Mouse (Mus musculus) liver, embryonic 11.5 days (tissue): Measurements from ENCODE around the gene Use1. TPM values are rescaled to one million over a fixed set of nuclear protein-coding genes. Genes with fewer than 3 reads are reported as not detected.
A peak's percentile ranks its signal among the peaks of the same experiment; 100 is the strongest.

ENCODE experiments used
- ATAC-seq: fragments of 200-750 bp; cut with Nextera tagmentation; replicated peaks from 2 replicates; pipeline ENCODE4 v1.8.0; 2017; ENCODE audit warnings: moderate number of reproducible peaks, mild to moderate bottlenecking, moderate TSS enrichment, moderate library complexity; ENCODE audit not compliant: low FRiP score
- DNase-seq: peaks from one replicate; pipeline ENCODE4 v3.0.0-alpha.2; 2017; ENCODE audit warnings: low spot score
- H3K27ac ChIP-seq: fragments of 300-500 bp; sonication (generic); 2 replicates; pipeline ENCODE4 v1.5.1; 2014; ENCODE audit warnings: mild to moderate bottlenecking, low read depth, low read length, control low read depth
- H3K27me3 ChIP-seq: fragments of 300-500 bp; sonication (generic); replicated peaks from 2 replicates; pipeline ENCODE4 v1.6.1; 2014; ENCODE audit warnings: low read length, mixed read lengths; ENCODE audit not compliant: control insufficient read depth, insufficient read depth
- H3K36me3 ChIP-seq: fragments of 300-500 bp; sonication (generic); 2 replicates; pipeline ENCODE4 v1.6.1; 2014; ENCODE audit warnings: mild to moderate bottlenecking, low read length, moderate library complexity, mixed read lengths; ENCODE audit not compliant: control insufficient read depth, insufficient read depth
- H3K4me1 ChIP-seq: fragments of 300-500 bp; sonication (generic); replicated peaks from 2 replicates; pipeline ENCODE4 v1.6.1; 2014; ENCODE audit warnings: low read length, mixed read lengths; ENCODE audit not compliant: control insufficient read depth, insufficient read depth
- H3K4me2 ChIP-seq: fragments of 300-500 bp; sonication (generic); 2 replicates; pipeline ENCODE4 v1.6.1; 2014; ENCODE audit warnings: mild to moderate bottlenecking, control low read depth, moderate library complexity
- H3K4me3 ChIP-seq: fragments of 300-500 bp; sonication (generic); 2 replicates; pipeline ENCODE4 v1.5.1; 2014; ENCODE audit warnings: low read depth, low read length, control low read depth
- H3K9ac ChIP-seq: fragments of 300-500 bp; sonication (generic); 2 replicates; pipeline ENCODE4 v1.6.1; 2014; ENCODE audit warnings: low read depth, low read length, control low read depth
- H3K9me3 ChIP-seq: fragments of 300-500 bp; sonication (generic); 2 replicates; pipeline ENCODE4 v1.6.1; 2016; ENCODE audit warnings: low read length, inconsistent platforms, mixed read lengths; ENCODE audit not compliant: control insufficient read depth
- WGBS: fragments of 180-500 bp; shearing (Covaris S2); extraction: QIAGEN DNeasy Blood & Tissue Kit; methylation state at CpG from one replicate; pipeline ENCODE4 v1.1.7; 2014; 5-methylcytosine and 5-hydroxymethylcytosine counted together
- polyA plus RNA-seq: library from polyadenylated mRNA; unstranded; fragments of >200 nt; fragmentation: Nextera tagmentation; extraction: Ambion mirVana; gene quantifications from 2 replicates; pipeline ENCODE4 v1.2.1, GENCODE M21; 2014

Gene Use1
- polyA plus RNA-seq, 1 experiment from 2014 or later = 97.8 TPM

DNA sequence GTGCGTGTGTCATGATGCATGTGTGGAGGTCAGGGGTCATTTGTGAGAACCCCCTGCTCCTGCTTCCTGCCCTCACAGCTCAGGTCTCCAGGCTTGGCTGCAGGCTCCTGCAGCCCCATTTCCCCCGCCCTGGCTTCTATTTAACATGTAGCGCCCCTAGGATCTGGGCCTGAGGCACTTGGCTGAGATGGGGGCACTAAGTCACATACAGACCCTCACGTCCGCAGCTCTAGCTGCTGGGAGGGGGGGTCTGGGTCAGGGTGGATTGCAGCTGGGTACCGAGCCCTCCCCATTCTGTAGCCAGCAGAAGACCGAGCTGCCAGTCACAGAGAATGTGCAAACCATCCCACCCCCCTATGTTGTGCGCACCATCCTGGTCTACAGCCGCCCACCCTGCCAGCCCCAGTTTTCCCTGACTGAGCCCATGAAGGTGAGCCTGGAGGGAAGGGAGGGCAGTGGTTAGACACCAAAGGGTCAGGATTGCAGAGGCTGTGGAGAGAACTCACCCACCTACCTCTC, 35.9 kb downstream of the Use1 start:
- WGBS = 90% methylated on average over 9 of the region's 9 CpGs
- Histone ChIP-seq H3K27me3 (no peaks in the 10 kb centered on the region), H3K27ac (no peak overlapping the region), H3K4me1 (peaks cover 12% of the 10 kb centered on the region), H3K4me2 (no peak overlapping the region), H3K9me3 (no peaks in the 10 kb centered on the region), H3K9ac (no peak overlapping the region), H3K4me3 (no peak overlapping the region), H3K36me3 (peaks cover 19% of the 10 kb centered on the region)
- ATAC-seq (no peak), DNase-seq (peak; percentile 30)

DNA sequence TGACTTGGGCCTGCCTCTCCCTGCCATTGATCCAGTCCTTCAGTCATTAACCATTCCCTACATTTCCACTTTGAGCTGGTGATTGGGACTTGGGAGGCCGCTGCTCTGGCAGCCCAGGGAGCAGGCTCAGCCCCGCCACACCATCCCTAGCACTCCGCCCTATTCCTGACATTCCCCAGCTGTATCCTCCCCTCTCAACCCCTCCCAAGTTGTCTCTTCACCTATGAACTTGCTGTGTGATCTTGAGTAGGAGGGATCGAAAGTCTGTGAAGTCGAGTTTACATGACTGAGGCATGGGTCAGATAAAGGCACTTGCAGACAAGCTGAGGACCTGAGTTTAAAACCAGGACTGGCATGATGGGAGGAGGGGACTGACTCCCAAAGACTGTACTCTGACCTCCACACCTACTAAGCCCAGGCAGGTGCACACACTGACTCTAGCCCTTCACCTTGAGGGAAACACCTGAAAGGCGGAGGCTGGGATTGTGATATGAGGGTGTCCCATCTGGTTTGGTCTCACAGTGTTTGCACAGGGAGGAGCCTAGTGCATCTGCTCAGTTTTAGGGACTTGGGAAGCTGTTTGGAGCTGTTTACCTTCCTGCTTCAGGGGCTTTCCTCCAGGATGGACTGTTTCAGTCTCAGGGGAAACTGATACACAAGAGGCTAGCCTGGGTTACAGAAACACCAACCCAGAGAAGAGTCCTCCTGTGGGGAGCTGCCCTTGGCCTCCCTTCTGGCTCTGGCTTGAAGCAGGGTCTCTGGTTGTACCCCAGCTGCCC, 36.6 kb downstream of the Use1 start:
- Histone ChIP-seq H3K27me3 (no peaks in the 10 kb centered on the region), H3K9ac (0 out of 2 replicates have a peak overlapping the region, but pooled peaks have one; percentile 26), H3K4me1 (peaks cover 8% of the 10 kb centered on the region), H3K27ac (no peak overlapping the region), H3K9me3 (no peaks in the 10 kb centered on the region), H3K4me3 (no peak overlapping the region), H3K4me2 (no peak overlapping the region), H3K36me3 (peaks cover 25% of the 10 kb centered on the region)
- no peak for DNase-seq
- ATAC-seq = no peak
- WGBS = 79% methylated on average over 6 of the region's 6 CpGs

DNA sequence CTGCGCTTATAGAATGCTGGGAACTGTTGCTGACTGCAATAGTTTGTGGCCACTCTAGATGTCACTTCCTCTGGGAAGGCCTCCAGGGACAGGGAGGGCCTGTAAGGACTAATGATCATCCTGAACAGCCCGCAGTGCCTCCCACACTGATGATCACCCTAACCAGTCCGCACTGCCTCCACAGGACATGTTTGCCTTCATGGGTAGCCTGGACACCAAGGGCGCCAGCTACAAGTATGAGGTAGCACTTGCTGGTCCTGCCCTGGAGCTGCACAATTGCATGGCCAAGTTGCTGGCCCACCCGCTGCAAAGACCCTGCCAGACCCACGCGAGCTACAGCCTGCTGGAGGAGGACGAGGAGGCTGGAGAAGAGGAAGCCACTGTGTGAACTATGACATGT, 37.4 kb downstream of the Use1 start:
- Histone ChIP-seq H3K4me3 (no peak overlapping the region), H3K9ac (no peak overlapping the region), H3K27me3 (no peaks in the 10 kb centered on the region), H3K4me2 (no peak overlapping the region), H3K4me1 (peaks cover 8% of the 10 kb centered on the region), H3K9me3 (no peaks in the 10 kb centered on the region), H3K27ac (no peak overlapping the region), H3K36me3 (peaks cover 27% of the 10 kb centered on the region)
- 82% methylated on average over 8 of the region's 8 CpGs for WGBS
- no peak for ATAC-seq
- peak; percentile 28 for DNase-seq

DNA sequence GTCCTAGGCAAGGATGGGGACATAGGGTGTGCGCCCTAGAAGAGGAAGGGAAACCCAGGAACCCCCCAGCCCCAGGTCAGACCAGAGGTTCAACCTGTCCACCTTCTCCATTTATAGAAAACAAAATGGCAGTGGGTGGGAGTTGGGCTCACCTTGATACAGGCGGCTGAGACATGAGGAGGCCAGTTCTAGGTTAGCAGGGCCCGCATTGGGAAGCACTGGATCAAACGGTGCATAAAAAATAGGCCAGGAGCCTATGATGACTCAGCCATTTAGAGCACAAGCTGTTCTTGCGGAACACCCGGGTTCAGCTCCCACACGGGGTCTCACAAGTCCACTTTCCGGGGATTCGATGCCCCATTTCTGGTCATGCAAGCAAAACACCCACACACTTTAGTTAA, 38.3 kb downstream of the Use1 start:
- ATAC-seq = no peak
- H3K27ac ChIP-seq = no peak overlapping the region

DNA sequence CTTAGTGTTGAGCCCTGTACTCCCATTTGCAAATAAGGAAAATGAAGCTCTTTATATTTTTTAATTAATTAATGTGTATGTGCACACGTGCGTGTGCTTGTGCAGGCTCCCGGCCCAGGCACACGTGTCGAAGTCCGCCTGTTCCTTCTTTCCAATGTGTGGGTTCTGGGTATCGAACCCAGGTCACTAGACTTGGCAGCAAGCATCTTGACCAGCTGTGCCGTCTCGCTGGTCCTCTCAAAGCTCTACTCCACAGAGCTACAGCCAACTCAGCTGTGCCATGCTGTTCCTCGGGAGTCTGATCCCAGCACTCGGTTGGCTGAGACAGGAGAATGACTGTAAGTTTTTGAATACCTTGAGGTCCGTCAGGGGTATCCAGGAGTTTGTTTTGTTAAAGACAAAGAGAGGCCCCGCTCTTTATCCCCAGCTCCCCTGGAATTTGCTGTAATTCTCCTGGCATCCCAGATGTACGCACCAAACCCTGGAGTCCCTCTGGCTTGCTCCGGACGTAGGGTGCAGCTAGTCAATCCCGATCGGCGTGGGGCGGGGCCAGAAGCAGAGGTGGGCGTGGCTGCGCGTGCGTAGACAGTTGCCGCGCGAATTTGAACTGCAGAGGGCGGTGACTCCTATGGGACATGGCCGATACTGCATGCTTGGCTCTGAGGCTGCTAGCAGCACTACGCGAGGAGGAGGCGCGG, 38.9 kb downstream of the Use1 start, which contains the start of gene Ankle1:
Ankle1 (plus strand) TSS at position 610 of the 698 bp plus-strand sequence.
- Histone ChIP-seq H3K27ac (peak within 1 kb of the TSS; percentile 83), H3K4me2 (peak within 1 kb of the TSS; percentile 74), H3K9me3 (no peaks in the 10 kb centered on the region), H3K27me3 (no peaks in the 10 kb centered on the region), H3K4me3 (peak within 1 kb of the TSS; percentile 94), H3K4me1 (peaks cover 8% of the 10 kb centered on the region), H3K9ac (peak within 1 kb of the TSS; percentile 94), H3K36me3 (peaks cover 24% of the 10 kb centered on the region)
- 13% methylated on average over 33 of the region's 33 CpGs for WGBS
- ATAC-seq (peak; percentile 85), DNase-seq (peak; percentile 98)

More for the DNA sequence above, 38.3 kb downstream of the Use1 start:
- DNase-seq = peak; percentile 31
- peaks cover 8% of the 10 kb centered on the region for H3K4me1 ChIP-seq
- peak overlapping the region; percentile 39 for H3K9ac ChIP-seq
- H3K4me3 ChIP-seq = peak overlapping the region; percentile 94
- no peaks in the 10 kb centered on the region for H3K9me3 ChIP-seq
- WGBS = 74% methylated on average over 9 of the region's 9 CpGs
- H3K4me2 ChIP-seq = peak overlapping the region; percentile 74
- peaks cover 24% of the 10 kb centered on the region for H3K36me3 ChIP-seq
- no peaks in the 10 kb centered on the region for H3K27me3 ChIP-seq

DNA sequence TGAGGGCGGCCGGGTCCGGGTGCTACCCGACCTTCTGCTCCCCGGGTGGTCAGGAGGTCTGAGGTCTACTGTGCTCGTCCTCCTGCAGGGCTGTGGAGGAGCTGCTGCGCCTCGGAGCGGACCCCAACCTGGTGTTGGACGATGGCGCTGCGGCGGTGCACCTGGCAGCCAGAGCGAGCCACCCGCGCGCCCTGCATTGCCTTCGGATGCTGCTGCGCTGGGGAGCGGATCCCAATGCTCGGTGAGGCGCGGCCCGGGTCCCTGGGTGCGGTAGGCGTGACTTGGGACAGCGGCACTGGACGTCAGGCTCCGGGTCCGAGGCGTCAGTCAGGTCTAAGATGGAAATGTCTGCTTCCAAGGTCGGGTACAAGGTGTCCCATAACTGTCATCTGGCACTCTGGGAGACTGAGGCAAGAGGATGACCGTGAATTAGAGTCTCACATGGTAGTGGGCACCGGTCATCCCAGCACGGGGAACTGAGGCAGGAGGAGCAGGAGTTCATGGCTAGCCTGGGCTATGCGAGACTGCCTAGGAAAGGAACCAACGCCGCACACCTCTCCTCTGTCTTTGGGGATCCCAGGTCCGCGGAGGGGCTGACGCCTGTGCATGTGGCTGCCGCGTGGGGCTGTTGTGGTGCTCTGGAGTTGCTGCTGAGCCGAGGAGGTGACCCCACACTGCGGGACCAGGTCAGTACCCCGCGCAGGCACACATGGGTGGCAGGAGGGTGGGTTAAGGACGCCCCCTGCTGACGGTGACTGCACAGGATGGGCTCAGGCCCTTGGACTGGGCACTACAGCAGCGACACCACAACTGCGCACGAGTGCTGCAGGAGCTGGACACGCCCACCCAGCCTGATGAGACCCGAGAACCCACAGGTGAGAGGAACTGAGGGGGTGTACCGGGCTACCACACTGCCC, 39.7 kb downstream of the Use1 start:
- ATAC-seq = peak; percentile 82
- under 1% methylated on average over 55 of the region's 55 CpGs for WGBS
- peak overlapping the region; percentile 94 for H3K9ac ChIP-seq

DNA sequence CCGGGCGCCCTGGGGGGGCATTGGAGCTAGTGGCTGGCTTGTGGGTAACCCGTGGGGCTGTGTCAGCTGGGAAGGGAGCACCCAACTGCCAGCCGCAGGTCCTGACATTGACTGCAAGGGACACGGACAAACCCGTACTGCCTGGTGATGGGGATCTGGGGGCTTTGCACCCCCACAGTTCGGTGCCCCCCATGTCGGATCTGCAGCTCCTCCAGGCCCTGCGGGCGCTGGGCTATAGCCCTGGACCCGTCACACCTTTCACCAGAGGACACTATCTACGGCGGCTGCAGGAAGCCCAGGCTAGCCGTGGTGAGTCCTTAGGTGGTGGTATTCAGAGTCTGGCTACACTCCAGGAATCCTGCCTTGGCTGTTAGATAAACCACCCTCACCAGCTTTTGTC, 40.8 kb downstream of the Use1 start:
- peaks cover 22% of the 10 kb centered on the region for H3K36me3 ChIP-seq

More for the DNA sequence above, 39.7 kb downstream of the Use1 start:
- H3K4me1 ChIP-seq = peaks cover 8% of the 10 kb centered on the region
- H3K4me2 ChIP-seq = peak overlapping the region; percentile 74
- H3K27me3 ChIP-seq = no peaks in the 10 kb centered on the region
- peak overlapping the region; percentile 94 for H3K4me3 ChIP-seq
- H3K27ac ChIP-seq = peak overlapping the region; percentile 83
- peaks cover 22% of the 10 kb centered on the region for H3K36me3 ChIP-seq
- H3K9me3 ChIP-seq = no peaks in the 10 kb centered on the region
- DNase-seq = peak; percentile 81

DNA sequence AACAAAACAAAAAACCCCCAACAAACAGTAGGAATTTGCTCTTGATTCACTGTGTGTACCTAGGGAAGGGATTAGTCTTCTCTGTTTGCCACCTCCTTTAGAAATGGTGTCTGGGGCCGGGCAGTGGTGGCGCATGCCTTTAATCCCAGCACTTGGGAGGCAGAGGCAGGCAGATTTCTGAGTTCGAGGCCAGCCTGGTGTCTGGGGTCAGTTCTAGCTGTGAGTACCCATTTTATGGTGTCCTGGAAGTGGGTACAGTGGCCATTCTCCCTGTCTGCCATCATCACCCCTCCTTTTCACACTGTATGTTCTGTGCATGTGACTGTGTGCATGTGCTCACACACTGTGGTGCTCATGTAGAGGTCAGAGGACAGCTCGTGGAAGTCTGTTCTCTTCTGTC, 41.6 kb downstream of the Use1 start:
- peaks cover 8% of the 10 kb centered on the region for H3K4me1 ChIP-seq

More for the DNA sequence above, 40.8 kb downstream of the Use1 start:
- no peak overlapping the region for H3K27ac ChIP-seq
- H3K4me2 ChIP-seq = peak overlapping the region; percentile 74
- 94% methylated on average over 14 of the region's 14 CpGs for WGBS
- ATAC-seq = no peak
- peak overlapping the region; percentile 94; the same call in 1 of the 2 replicates for H3K4me3 ChIP-seq
- no peak for DNase-seq
- H3K9ac ChIP-seq = peak overlapping the region; percentile 94; the same call in 1 of the 2 replicates
- H3K9me3 ChIP-seq = no peaks in the 10 kb centered on the region
- no peaks in the 10 kb centered on the region for H3K27me3 ChIP-seq
- peaks cover 8% of the 10 kb centered on the region for H3K4me1 ChIP-seq

More for the DNA sequence above, 41.6 kb downstream of the Use1 start:
- H3K27me3 ChIP-seq = no peaks in the 10 kb centered on the region
- ATAC-seq (no peak), DNase-seq (no peak)
- H3K27ac ChIP-seq = no peak overlapping the region
- 87% methylated on average over 4 of the region's 4 CpGs for WGBS
- no peaks in the 10 kb centered on the region for H3K9me3 ChIP-seq
- H3K9ac ChIP-seq = no peak overlapping the region
- H3K4me3 ChIP-seq = no peak overlapping the region
- H3K4me2 ChIP-seq = no peak overlapping the region
- H3K36me3 ChIP-seq = peaks cover 21% of the 10 kb centered on the region
